Mouse (Mus musculus): ENCODE data around the gene Cand2. TPM values are rescaled to one million over a fixed set of nuclear protein-coding genes. Genes with fewer than 3 reads are reported as not detected.

The Cand2 gene
- polyA plus RNA-seq (2012; rRNA removed; ENCODE audit: low replicate concordance) = 2.2 and 13.8 TPM in 2 replicates

GRCm38 (mm10) chr6:115774501-115774921 is at the start of gene Cand2:
Gene Cand2 (plus strand): TSS chr6:115774538.

GRCm38 (mm10) chr6:115761995-115762756 is 12.2 kb upstream of the Cand2 start, which contains the start of gene Tmem40:
Gene Tmem40 (minus strand): TSS chr6:115762410.

GRCm38 (mm10) chr6:115808488-115809231 is 34.3 kb downstream of the Cand2 start, which contains the start of gene Rpl32:
Gene Rpl32 (minus strand): TSS chr6:115808747.

GRCm38 (mm10) chr6:115838161-115838597 is 63.8 kb downstream of the Cand2 start, which contains the start of gene Efcab12:
Gene Efcab12 (minus strand): TSS chr6:115838412.

GRCm38 (mm10) chr6:115853091-115853813 is 78.9 kb downstream of the Cand2 start, which contains the start of the genes Mbd4 and Ift122:
Gene Mbd4 (minus strand): TSS chr6:115853371.
Gene Ift122 (plus strand): TSS chr6:115853470.

Other genes with a start within 250 kb of the Cand2 start
- 6.8 and 8.1 TPM in 2 replicates for gene Tsen2, start 229.9 kb upstream of the Cand2 start, polyA plus RNA-seq (2012; rRNA removed; ENCODE audit: low replicate concordance)
- gene Mkrn2os, start 182.0 kb upstream of the Cand2 start, polyA plus RNA-seq (2012; rRNA removed; ENCODE audit: low replicate concordance) = 1.0 TPM in 1 of 2 replicates, not detected in the other
- gene Mkrn2, start 172.6 kb upstream of the Cand2 start, polyA plus RNA-seq (2012; rRNA removed; ENCODE audit: low replicate concordance) = 82.4 and 102 TPM in 2 replicates
- gene Raf1, start 97.9 kb upstream of the Cand2 start, polyA plus RNA-seq (2012; rRNA removed; ENCODE audit: low replicate concordance) = 159 and 176 TPM in 2 replicates
- 0.30 and 2.7 TPM in 2 replicates for gene Tmem40, start 12.1 kb upstream of the Cand2 start, polyA plus RNA-seq (2012; rRNA removed; ENCODE audit: low replicate concordance)
- gene Rpl32, start 34.2 kb downstream of the Cand2 start, polyA plus RNA-seq (2012; rRNA removed; ENCODE audit: low replicate concordance) = 698 and 1,058 TPM in 2 replicates
- gene Efcab12, start 63.9 kb downstream of the Cand2 start, polyA plus RNA-seq (2012; rRNA removed; ENCODE audit: low replicate concordance) = 0.11 and 0.91 TPM in 2 replicates
- gene Mbd4, start 78.8 kb downstream of the Cand2 start, polyA plus RNA-seq (2012; rRNA removed; ENCODE audit: low replicate concordance) = 1.7 and 4.7 TPM in 2 replicates
- 12.5 and 31.1 TPM in 2 replicates for gene Ift122, start 78.9 kb downstream of the Cand2 start, polyA plus RNA-seq (2012; rRNA removed; ENCODE audit: low replicate concordance)
- 0.39 and 2.9 TPM in 2 replicates for gene Rho, start 157.2 kb downstream of the Cand2 start, polyA plus RNA-seq (2012; rRNA removed; ENCODE audit: low replicate concordance)
- gene H1foo, start 170.4 kb downstream of the Cand2 start, polyA plus RNA-seq (2012; rRNA removed; ENCODE audit: low replicate concordance) = not detected in 2 replicates
- 139 and 158 TPM in 2 replicates for gene Plxnd1, start 220.5 kb downstream of the Cand2 start, polyA plus RNA-seq (2012; rRNA removed; ENCODE audit: low replicate concordance)

All from subcutaneous adipose tissue, adult 2 months (tissue).